Mouse (Mus musculus): Measurements from ENCODE around the gene Akap8l. TPM values are rescaled to one million over a fixed set of nuclear protein-coding genes. Genes with fewer than 3 reads are reported as not detected.

The Akap8l gene
- polyA plus RNA-seq, 1 experiment = 189 TPM

DNA sequence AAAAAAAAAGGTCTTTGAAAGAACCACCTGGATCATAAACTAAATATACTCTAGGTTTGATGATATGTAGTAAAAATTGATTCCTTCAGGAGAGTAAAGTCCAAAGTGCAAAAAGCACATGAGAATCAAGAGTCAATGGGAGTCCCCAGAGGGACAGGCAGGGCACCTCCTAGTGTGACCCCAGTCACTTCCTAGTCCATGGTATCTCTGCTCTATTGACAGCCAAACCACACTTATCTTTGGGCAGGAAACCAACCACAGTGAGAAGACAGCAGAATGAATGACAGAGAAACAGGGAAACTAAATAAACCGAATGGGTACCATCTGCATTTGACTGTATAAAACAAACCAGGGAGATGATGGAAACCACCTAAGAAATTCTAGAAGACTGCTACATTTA, 10.3 kb downstream of the Akap8l start:
- DNase-seq (ENCODE audit: low read depth) = no peak
- TF ChIP-seq POLR2A (IDR thresholded peaks at IDR 0.05; ENCODE audit: borderline replicate concordance, extremely low read depth, insufficient read depth, insufficient read length, poor library complexity, severe bottlenecking) (no peak), CTCF (IDR thresholded peaks at IDR 0.05; ENCODE audit: borderline replicate concordance, extremely low read depth, insufficient read depth, insufficient read length) (no peak)

DNA sequence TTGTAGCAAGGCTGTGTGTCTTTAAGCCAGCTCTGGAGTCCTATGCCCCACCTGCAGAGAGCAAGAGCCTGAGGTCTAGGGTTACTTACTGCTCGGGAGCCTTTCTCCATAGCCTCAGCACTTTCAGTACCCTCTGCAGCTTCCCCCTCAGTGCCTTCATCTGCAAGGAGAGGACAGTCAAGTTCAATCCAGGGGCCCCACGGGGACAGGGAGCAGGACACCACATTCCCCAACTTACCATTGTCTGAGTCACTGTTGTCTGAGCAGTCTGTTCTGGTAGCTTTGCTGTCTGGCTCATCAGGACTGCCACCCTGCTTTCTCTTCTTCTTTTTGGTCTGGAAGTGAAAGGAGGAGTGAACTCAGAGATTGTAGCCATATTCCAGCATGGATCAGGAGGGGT, 14.5 kb downstream of the Akap8l start:
- DNase-seq (ENCODE audit: low read depth) = no peak
- no peak for TF ChIP-seq CTCF (IDR thresholded peaks at IDR 0.05; ENCODE audit: borderline replicate concordance, extremely low read depth, insufficient read depth, insufficient read length)
- no peak for TF ChIP-seq POLR2A (IDR thresholded peaks at IDR 0.05; ENCODE audit: borderline replicate concordance, extremely low read depth, insufficient read depth, insufficient read length, poor library complexity, severe bottlenecking)

GRCm38 (mm10) chr17:32334921-32335320, 15.5 kb downstream of the Akap8l start:
- TF ChIP-seq CTCF (IDR thresholded peaks at IDR 0.05; ENCODE audit: borderline replicate concordance, extremely low read depth, insufficient read depth, insufficient read length) (no peak), POLR2A (IDR thresholded peaks at IDR 0.05; ENCODE audit: borderline replicate concordance, extremely low read depth, insufficient read depth, insufficient read length, poor library complexity, severe bottlenecking) (no peak)
- DNase-seq (ENCODE audit: low read depth) = no peak

DNA sequence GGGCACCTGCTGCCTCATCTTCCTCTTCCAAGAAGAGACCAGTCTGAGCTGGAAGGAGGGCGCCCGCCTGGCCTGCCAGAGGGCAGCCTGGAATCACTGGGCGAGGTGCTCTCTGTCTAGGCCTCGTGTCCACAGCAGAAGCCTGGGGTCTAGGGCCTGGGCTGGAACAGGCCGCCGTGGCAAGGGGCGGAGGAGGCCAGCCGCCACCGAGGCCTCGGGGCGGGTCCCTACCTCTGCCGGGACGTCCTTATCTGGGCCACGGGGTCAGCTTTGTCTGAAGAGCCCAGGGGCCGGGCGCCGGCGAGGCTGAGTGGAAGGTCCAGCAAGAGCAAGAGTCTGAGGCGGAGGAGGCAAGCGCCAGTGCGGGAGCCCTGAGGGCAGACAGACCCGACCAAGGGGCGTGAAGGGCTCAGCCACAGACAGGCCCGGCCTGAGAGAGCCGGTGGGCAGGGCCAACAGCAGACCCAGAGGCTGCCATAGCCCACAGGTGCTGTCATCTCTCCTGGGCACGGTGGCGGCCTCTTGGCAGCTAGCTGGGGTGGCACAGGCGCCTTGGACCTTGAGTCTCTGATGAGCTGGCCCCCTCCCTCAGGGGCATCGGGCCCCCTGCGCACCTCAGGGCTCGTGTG, 16.6 kb downstream of the Akap8l start:
- no peak for DNase-seq (ENCODE audit: low read depth)
- TF ChIP-seq CTCF (IDR thresholded peaks at IDR 0.05; ENCODE audit: borderline replicate concordance, extremely low read depth, insufficient read depth, insufficient read length) = no peak
- TF ChIP-seq POLR2A (IDR thresholded peaks at IDR 0.05; ENCODE audit: borderline replicate concordance, extremely low read depth, insufficient read depth, insufficient read length, poor library complexity, severe bottlenecking) = no peak

DNA sequence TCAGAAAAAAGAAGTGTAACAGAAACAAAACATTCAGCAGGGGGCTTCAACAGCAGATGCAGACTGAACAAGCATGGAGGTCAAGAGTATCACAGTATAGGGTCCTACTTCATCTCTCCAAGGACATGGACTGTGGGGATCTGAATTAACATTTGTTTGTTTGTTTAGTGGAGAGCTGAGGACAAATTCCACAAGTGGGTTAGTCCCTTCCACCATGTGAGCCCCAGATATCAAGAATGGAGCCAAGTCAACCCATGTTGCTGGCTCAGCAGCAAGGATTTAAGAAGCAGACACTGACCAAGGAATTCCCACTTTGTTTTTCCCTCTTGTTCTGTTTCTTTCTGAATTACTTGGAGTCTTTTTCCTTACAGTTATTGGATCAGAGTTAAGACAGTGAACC, 22.9 kb downstream of the Akap8l start:
- DNase-seq (ENCODE audit: low read depth) = no peak
- no peak for TF ChIP-seq CTCF (IDR thresholded peaks at IDR 0.05; ENCODE audit: borderline replicate concordance, extremely low read depth, insufficient read depth, insufficient read length)
- no peak for TF ChIP-seq POLR2A (IDR thresholded peaks at IDR 0.05; ENCODE audit: borderline replicate concordance, extremely low read depth, insufficient read depth, insufficient read length, poor library complexity, severe bottlenecking)

DNA sequence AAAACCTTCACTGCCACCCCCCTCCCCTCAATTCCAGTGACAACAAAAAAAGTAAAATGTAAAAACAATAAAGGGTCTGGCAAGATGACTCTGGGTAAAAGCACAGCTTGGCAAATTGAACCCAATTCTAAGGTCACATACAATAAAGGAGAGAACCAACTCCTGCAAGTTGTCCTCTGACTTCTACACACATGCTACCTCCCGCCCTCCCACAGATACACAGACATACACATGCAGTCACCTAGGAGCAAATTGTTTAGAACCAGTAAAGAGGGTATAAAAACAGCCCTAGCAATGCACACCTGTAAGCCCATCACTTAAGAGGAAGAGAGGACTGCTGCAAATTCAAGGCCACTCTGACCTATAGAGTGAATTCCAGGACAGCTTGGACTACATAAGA, 27.6 kb downstream of the Akap8l start:
- DNase-seq (ENCODE audit: low read depth) = no peak
- no peak for TF ChIP-seq CTCF (IDR thresholded peaks at IDR 0.05; ENCODE audit: borderline replicate concordance, extremely low read depth, insufficient read depth, insufficient read length)
- no peak for TF ChIP-seq POLR2A (IDR thresholded peaks at IDR 0.05; ENCODE audit: borderline replicate concordance, extremely low read depth, insufficient read depth, insufficient read length, poor library complexity, severe bottlenecking)

DNA sequence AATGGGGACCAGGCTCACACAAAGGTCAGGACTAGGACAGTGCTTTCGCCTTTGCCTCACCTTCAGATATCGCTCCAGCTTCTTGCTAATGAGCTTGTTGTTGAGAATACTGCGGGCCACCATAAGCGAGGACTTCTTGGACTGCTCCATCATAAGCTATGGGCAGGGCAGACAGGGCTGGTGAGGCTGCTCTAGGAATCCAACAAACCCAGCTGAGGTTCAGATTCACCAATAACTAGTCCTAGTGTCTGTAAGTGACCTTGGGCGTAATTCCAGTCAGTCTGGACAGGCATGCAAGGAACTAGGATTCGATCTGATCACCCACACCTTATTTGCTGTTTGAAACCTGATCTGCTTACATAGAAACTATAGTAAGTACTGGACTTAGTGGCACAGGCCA, 28.6 kb downstream of the Akap8l start:
- peak; percentile 29 for DNase-seq (ENCODE audit: low read depth)
- TF ChIP-seq CTCF (IDR thresholded peaks at IDR 0.05; ENCODE audit: borderline replicate concordance, extremely low read depth, insufficient read depth, insufficient read length) (no peak), POLR2A (IDR thresholded peaks at IDR 0.05; ENCODE audit: borderline replicate concordance, extremely low read depth, insufficient read depth, insufficient read length, poor library complexity, severe bottlenecking) (no peak)

GRCm38 (mm10) chr17:32321390-32321734, 29.0 kb downstream of the Akap8l start:
- TF ChIP-seq POLR2A (IDR thresholded peaks at IDR 0.05; ENCODE audit: borderline replicate concordance, extremely low read depth, insufficient read depth, insufficient read length, poor library complexity, severe bottlenecking) (peak; percentile 75; the same call in 1 of the 2 replicates), CTCF (IDR thresholded peaks at IDR 0.05; ENCODE audit: borderline replicate concordance, extremely low read depth, insufficient read depth, insufficient read length) (0 out of 2 replicates have a peak, but pooled peaks have one; percentile 6)
- DNase-seq (ENCODE audit: low read depth) = no peak

- TF ChIP-seq POLR2A (IDR thresholded peaks at IDR 0.05; ENCODE audit: borderline replicate concordance, extremely low read depth, insufficient read depth, insufficient read length, poor library complexity, severe bottlenecking) (peak; percentile 58; the same call in 1 of the 2 replicates), CTCF (IDR thresholded peaks at IDR 0.05; ENCODE audit: borderline replicate concordance, extremely low read depth, insufficient read depth, insufficient read length) (peak; percentile 2; the same call in 1 of the 2 replicates)
- peak; percentile 100 for DNase-seq (ENCODE audit: low read depth)
Observed at GRCm38 (mm10) chr17:32320597-32321389, 29.6 kb downstream of the Akap8l start, which contains the start of gene Akap8. Akap8 (minus strand) TSS chr17:32321238.

DNA sequence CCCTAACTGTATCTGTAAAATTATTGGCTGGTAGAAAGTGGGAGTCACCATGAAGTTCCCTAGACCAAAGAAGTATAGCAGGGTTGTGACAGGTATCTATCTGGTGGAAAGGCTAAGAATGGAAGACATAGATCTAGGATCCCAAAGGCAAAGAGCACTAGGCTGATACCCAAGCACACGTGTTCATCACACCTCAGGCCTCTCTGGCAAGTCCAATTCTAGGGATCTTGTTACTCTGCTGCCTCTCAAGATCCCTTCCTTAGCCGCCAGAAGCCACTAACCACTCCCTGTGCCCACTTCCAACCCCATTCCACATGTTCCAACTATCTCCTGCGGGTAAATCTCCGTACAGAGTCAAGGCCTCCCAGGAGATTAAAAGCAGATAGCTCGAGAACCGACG, 30.5 kb downstream of the Akap8l start:
- no peak for DNase-seq (ENCODE audit: low read depth)
- no peak for TF ChIP-seq CTCF (IDR thresholded peaks at IDR 0.05; ENCODE audit: borderline replicate concordance, extremely low read depth, insufficient read depth, insufficient read length)

- no peak for DNase-seq (ENCODE audit: low read depth)
- TF ChIP-seq POLR2A (IDR thresholded peaks at IDR 0.05; ENCODE audit: borderline replicate concordance, extremely low read depth, insufficient read depth, insufficient read length, poor library complexity, severe bottlenecking) = no peak
- TF ChIP-seq CTCF (IDR thresholded peaks at IDR 0.05; ENCODE audit: borderline replicate concordance, extremely low read depth, insufficient read depth, insufficient read length) = no peak
Observed at GRCm38 (mm10) chr17:32317708-32318107, 32.7 kb downstream of the Akap8l start.

DNA sequence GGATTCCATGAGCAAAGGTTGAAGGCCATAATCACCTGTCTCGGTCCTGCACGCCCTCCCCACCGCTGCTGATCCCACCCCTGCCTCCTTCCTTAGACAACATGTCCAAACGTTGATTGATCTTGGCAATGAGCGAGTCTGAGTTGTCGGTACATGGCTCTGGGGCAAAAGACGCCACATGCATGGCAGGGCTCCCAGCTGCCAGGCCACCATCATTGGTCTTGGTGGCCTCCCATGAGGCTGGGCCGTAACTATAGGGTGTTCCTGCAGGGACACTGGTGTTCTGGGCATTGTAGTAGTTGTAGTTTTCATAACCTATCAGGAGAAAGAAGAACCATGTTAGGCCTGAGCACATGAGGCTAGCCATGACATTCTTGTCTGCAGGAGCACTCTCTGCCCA, 33.4 kb downstream of the Akap8l start:
- TF ChIP-seq POLR2A (IDR thresholded peaks at IDR 0.05; ENCODE audit: borderline replicate concordance, extremely low read depth, insufficient read depth, insufficient read length, poor library complexity, severe bottlenecking) = no peak
- TF ChIP-seq CTCF (IDR thresholded peaks at IDR 0.05; ENCODE audit: borderline replicate concordance, extremely low read depth, insufficient read depth, insufficient read length) = no peak
- no peak for DNase-seq (ENCODE audit: low read depth)
